Mouse (Mus musculus) subcutaneous adipose tissue, adult 2 months (tissue): Measurements from ENCODE around the gene Fkbp1b. TPM values are rescaled to one million over a fixed set of nuclear protein-coding genes. Genes with fewer than 3 reads are reported as not detected.

Experiments used
- polyA plus RNA-seq: library from polyadenylated mRNA; depleted of rRNA; stranded (reverse); fragments of >200 nt; gene quantifications from 2 replicates; pipeline ENCODE4 v1.2.3, GENCODE M21; 2012; ENCODE audit warnings: low replicate concordance; rRNA removed

The Fkbp1b gene
- polyA plus RNA-seq, result 4.5 and 8.4 TPM in 2 replicates

DNA sequence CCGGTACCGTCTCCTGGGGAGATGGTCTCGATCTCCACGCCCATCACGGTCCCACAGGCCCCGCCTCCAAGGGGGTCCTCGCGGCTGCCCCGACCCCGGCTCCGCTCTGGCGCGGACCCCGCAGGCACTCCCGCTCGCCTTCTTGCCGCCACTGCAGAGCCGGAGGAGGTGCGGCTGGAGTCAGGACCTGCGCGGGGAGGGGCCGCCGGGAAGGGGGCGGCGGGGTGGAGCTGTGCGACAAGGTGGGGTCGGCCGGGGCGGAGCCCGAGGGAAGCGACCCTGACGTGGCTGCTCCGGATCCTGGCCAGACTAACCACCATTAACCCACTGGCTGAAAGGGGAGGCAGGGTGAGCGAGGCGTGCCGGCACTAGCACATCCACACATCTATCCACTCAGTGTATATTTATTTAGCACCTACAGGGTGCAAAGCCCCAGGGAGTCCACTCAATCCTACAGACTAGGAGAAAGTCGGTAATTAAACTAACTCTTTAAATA is at the start of gene Fkbp1b:
TSS of gene Fkbp1b (minus strand) at position 200 of the 496 bp plus-strand sequence.

DNA sequence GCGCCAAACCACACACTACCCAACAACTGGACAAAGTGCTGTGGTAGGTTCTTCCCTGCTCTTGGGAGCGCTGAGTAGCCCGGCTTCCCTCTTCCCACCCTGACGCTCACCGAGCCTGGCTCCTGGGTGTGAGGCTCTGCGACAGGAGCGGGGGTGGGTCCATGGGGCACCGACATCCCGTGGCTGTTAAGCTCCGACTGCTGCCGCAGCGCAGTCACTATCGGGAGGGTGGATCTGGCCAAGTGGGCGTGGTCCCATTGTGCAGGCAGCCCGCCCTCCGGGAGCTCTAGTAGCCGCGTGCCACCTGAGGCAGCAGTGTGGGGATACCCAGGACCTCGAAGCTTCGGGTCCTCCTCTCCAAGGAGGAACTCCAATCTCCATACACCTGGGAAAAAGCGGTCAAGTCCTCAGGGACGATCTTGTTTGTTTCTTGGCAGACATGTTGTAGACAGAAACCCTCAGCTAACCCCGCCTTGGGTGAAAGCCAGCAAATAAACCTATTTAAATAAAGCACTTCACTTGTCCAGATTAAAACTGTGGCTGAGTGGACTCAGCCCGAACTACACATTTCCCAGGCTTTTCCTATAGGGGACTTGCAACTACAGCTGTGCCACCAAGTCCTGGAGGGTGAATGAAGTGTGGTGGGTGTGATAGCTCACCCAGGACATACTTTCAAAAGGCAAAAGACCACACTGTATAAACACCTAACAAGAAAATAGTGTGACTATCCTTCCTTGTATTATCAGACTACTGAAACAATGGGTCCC is 33.0 kb upstream of the Fkbp1b start, which contains the start of gene Mfsd2b:
TSS of gene Mfsd2b (minus strand) at position 199 of the 767 bp plus-strand sequence.

DNA sequence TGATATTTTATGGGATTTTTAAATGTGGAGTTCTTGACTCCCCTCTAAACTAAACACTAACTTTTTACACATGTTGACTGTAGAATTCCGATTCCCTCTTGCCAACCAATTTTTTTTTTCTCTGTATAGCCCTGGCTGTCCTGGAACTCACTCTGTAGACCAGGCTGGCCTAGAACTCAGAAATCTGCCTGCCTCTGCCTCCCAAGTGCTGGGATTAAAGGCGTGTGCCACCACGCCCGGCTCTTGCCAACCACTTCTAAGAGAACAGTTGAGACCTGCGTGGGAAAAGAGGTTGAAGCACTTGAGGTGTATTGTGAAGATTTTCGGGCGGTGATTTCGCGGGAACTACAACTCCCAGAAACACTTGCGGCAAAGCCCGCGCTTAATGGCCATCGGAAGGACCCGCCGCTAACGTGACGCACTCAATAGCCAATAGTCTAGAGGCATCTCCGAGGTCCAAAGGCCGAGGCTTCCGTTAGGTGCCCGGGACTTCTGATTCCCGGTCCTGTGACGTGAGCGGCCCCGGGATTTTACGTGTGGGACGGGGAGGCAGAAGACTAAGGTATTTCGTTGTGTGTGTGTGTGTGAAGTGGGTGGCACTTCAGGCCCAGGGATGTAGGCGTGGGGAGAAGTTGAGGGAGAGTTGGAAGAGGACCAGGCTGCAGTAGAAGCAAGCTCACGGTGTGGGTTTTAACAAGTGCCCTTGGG is 1.7 kb upstream of the Fkbp1b start, which contains the start of gene Wdcp:
TSS of gene Wdcp (plus strand) at position 414 of the 708 bp plus-strand sequence.

DNA sequence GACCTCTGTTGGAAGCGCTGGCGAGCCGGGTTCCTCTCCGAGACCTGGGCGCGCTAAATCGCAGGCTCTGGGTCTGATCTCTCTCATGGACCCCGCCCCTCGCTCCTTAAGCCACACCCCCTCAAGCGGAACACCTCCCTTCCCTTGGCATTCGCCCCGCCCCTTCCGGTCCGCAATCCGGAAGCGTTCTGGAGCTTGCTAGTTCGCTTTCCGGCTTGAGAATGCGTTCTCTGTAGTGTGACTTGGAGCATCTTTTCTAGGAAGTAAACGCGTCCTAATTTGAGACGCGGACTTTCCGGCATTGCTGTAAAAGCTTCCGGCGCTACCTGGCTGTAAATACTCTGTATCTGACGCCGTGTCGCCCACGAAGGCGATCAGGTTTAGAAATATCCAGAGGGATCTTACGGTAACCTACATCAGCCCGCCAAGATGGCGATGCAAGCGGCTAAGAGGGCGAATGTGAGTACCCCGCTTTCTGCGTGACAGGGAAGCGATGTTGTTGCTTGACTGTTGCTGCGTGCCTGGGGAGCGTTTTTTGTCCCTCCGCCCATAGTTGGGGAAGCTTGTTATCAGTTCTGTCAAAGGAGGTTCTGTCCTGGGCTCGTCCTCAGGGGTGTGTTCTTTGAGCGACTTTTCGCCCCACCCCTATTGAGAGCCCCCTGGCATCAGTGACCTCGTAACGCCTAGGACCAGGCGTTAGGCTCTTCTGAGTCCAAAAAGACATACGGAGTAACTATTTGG is 23.9 kb downstream of the Fkbp1b start, which contains the start of gene Sf3b6:
TSS of gene Sf3b6 (plus strand) at position 184 of the 741 bp plus-strand sequence.

Other genes starting within 250 kb of the Fkbp1b start
- gene Itsn2, start 249.0 kb downstream of the Fkbp1b start, polyA plus RNA-seq, result 27.4 and 27.7 TPM in 2 replicates
- gene Gm3625, start 248.7 kb downstream of the Fkbp1b start, polyA plus RNA-seq, result not detected in 2 replicates
- gene Fam228a, start 103.2 kb downstream of the Fkbp1b start, polyA plus RNA-seq, result 0.09 and 0.33 TPM in 2 replicates
- 0.35 and 1.1 TPM in 2 replicates for gene Pfn4, start 72.6 kb downstream of the Fkbp1b start, polyA plus RNA-seq
- gene Fam228b, start 72.3 kb downstream of the Fkbp1b start, polyA plus RNA-seq, result 0.16 and 0.78 TPM in 2 replicates
- 63.1 and 111 TPM in 2 replicates for gene Sf3b6, start 24.0 kb downstream of the Fkbp1b start, polyA plus RNA-seq
- gene Wdcp, start 1.7 kb upstream of the Fkbp1b start, polyA plus RNA-seq, result 7.9 and 10.1 TPM in 2 replicates
- gene Mfsd2b, start 32.8 kb upstream of the Fkbp1b start, polyA plus RNA-seq, result 0.68 and 0.80 TPM in 2 replicates
- 6.1 and 6.4 TPM in 2 replicates for gene Ubxn2a, start 66.1 kb upstream of the Fkbp1b start, polyA plus RNA-seq
- 6.0 and 12.6 TPM in 2 replicates for gene Atad2b, start 75.8 kb upstream of the Fkbp1b start, polyA plus RNA-seq